Mouse (Mus musculus) hindbrain, embryonic 11.5 days (tissue): Measurements from ENCODE around the gene Nipbl. TPM values are rescaled to one million over a fixed set of nuclear protein-coding genes. Genes with fewer than 3 reads are reported as not detected.
A peak's percentile ranks its signal among the peaks of the same experiment; 100 is the strongest.

Experiments
- ATAC-seq: fragments of 200-750 bp; cut with Nextera tagmentation; 2 replicates; pipeline ENCODE4 v1.8.0; 2017; ENCODE audit warnings: mild to moderate bottlenecking, moderate TSS enrichment, moderate library complexity; ENCODE audit not compliant: low FRiP score
- DNase-seq: peaks from one replicate; pipeline ENCODE4 v3.0.0-alpha.2; 2015; ENCODE audit warnings: low spot score
- H3K27ac ChIP-seq: fragments of 300-500 bp; sonication (generic); 2 replicates; pipeline ENCODE4 v1.5.1; 2014; ENCODE audit warnings: mild to moderate bottlenecking, low read depth, low read length
- H3K27me3 ChIP-seq: fragments of 300-500 bp; sonication (generic); 2 replicates; pipeline ENCODE4 v1.6.1; 2014; ENCODE audit warnings: mild to moderate bottlenecking, low read length, moderate library complexity, mixed read lengths; ENCODE audit not compliant: control insufficient read depth, insufficient read depth
- H3K36me3 ChIP-seq: fragments of 300-500 bp; sonication (generic); 2 replicates; pipeline ENCODE4 v1.6.1; 2014; ENCODE audit warnings: mild to moderate bottlenecking, low read length, moderate library complexity, mixed read lengths; ENCODE audit not compliant: control insufficient read depth, insufficient read depth
- H3K4me1 ChIP-seq: fragments of 300-500 bp; sonication (generic); replicated peaks from 2 replicates; pipeline ENCODE4 v1.6.1; 2014; ENCODE audit warnings: low read length, mixed read lengths; ENCODE audit not compliant: control insufficient read depth, insufficient read depth
- H3K4me2 ChIP-seq: fragments of 300-500 bp; sonication (generic); replicated peaks from 2 replicates; pipeline ENCODE4 v1.6.1; 2014; ENCODE audit warnings: mild to moderate bottlenecking, low read depth, low read length
- H3K4me3 ChIP-seq: fragments of 300-500 bp; sonication (generic); 2 replicates; pipeline ENCODE4 v1.5.1; 2014; ENCODE audit warnings: low read depth, low read length
- H3K9ac ChIP-seq: fragments of 300-500 bp; sonication (generic); 2 replicates; pipeline ENCODE4 v1.6.1; 2014; ENCODE audit warnings: low read depth, low read length
- H3K9me3 ChIP-seq: fragments of 300-500 bp; sonication (generic); 2 replicates; pipeline ENCODE4 v1.6.1; 2016; ENCODE audit warnings: low read length; ENCODE audit not compliant: control insufficient read depth
- WGBS: fragments of 180-500 bp; shearing (Covaris S2); extraction: QIAGEN DNeasy Blood & Tissue Kit; methylation state at CpG from one replicate; pipeline ENCODE4 v1.1.7; 2014; 5-methylcytosine and 5-hydroxymethylcytosine counted together
- polyA plus RNA-seq: library from polyadenylated mRNA; unstranded; fragments of >200 nt; fragmentation: Nextera tagmentation; extraction: Ambion mirVana; gene quantifications from 2 replicates; pipeline ENCODE4 v1.2.1, GENCODE M21; 2014

The Nipbl gene
- polyA plus RNA-seq, 1 experiment from 2014 or later, result 30.1 TPM

DNA sequence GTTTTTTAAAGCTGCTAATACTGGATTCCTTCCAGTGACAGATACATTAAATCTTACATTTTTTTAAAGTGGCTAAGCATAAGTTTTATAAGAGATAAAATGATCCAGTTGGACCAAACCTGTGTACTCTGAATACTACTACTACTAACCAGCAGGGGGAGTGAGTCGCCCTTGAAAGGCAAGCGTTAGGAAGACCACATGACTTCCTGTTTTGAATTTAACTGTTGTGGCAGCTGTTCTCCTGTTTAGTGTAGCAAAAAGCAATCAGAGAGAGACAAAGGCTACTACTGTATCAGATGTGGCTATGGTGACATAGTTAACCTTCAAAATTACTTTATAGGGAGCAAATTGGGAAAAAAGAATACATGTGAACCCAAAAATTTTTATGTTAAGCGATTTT is 6.8 kb upstream of the Nipbl start:
- DNase-seq, result peak; percentile 64
- Histone ChIP-seq H3K36me3 (no peaks in the 10 kb centered on the region), H3K4me1 (no peaks in the 10 kb centered on the region), H3K4me3 (no peak overlapping the region), H3K9me3 (no peaks in the 10 kb centered on the region), H3K9ac (no peak overlapping the region), H3K4me2 (no peak overlapping the region), H3K27ac (no peak overlapping the region), H3K27me3 (no peaks in the 10 kb centered on the region)
- WGBS, result 45% methylated on average over 3 of the region's 3 CpGs
- peak; percentile 32; the same call in 1 of the 2 replicates for ATAC-seq

DNA sequence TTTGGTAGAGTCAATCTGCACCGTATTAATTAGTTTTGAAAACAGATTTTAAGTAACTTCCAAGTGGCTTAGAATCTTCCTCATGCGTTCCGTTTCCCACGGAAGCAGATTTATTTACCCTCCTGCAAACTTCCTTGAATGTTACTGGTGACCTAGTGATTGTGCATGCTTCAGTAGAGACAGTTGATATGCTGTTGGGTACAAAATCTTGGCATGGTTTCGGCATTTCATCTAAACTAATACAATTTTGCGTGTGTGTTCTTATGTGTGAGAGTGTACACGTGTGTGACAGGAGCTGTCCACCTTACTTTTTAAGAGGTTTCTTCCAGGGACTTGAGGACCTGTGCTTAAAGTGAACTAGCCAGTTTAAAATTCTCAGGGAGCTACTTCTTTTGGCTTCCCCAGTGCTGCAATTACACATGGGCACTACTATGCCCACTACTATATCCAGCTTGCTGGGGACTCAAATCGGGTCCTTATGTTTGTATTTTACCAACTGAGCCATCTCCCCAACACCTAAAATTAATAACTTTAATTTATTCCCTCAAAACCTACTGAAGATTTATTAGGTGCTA is 3.0 kb upstream of the Nipbl start:
- Histone ChIP-seq H3K27me3 (no peaks in the 10 kb centered on the region), H3K4me1 (no peaks in the 10 kb centered on the region), H3K4me2 (0 out of 2 replicates have a peak overlapping the region, but pooled peaks have one; percentile 7), H3K4me3 (no peak overlapping the region), H3K9ac (no peak overlapping the region), H3K9me3 (no peaks in the 10 kb centered on the region), H3K27ac (no peak overlapping the region), H3K36me3 (no peaks in the 10 kb centered on the region)
- WGBS, result 83% methylated on average over 8 of the region's 8 CpGs
- no peak for ATAC-seq
- DNase-seq, result no peak

DNA sequence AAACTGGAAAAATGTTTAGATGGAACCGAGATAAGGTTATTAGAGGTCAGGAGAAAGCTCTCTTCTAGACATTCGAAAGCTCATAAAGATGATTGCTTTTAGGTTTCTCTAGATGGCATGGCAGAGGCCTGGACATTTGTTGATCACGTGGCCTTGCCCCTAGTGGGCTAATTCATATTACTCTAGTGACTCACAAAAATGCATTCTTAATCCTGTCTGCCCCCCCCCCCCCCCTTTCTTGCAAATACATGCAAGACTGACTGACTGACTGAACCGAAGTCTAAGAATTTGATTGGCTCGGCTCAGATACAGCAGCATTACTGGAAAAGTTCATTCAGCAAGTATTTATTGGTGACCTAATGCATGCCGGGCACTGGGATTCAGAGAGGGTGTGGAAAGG is 2.2 kb upstream of the Nipbl start:
- DNase-seq (peak; percentile 59), ATAC-seq (no peak)
- Histone ChIP-seq H3K4me2 (peak overlapping the region; percentile 85), H3K4me3 (peak overlapping the region; percentile 71), H3K27me3 (no peaks in the 10 kb centered on the region), H3K4me1 (no peaks in the 10 kb centered on the region), H3K9ac (no peak overlapping the region), H3K27ac (no peak overlapping the region), H3K36me3 (no peaks in the 10 kb centered on the region), H3K9me3 (no peaks in the 10 kb centered on the region)
- WGBS, result 8% methylated on average over 6 of the region's 6 CpGs

DNA sequence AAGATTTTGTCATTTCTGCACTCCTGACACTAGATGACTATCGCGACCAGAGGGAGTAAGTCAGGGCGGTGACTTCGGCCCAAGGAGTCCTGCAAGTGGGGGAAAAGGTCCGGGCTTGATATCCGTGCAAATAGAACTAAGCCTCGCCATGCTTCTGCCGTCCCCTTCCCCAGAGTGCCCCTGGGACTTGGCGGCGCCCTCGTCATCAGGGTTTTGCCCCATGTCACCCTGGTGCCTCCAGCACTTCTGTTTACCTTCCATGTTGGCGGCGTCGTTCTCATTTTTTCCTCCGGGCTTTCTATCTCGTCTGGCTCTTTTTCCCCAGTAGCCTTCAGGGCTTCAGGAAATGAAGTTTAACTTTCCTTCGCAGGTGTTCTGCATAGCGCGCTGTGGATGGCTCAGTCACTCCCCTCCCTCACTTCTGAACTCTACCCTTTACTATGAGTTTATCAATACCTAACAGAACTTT is 1.7 kb upstream of the Nipbl start:
- peak overlapping the region; percentile 93 for H3K9ac ChIP-seq
- no peak overlapping the region for H3K27ac ChIP-seq
- no peaks in the 10 kb centered on the region for H3K9me3 ChIP-seq
- ATAC-seq (no peak), DNase-seq (peak; percentile 49)
- H3K4me3 ChIP-seq, result peak overlapping the region; percentile 71
- peak overlapping the region; percentile 85 for H3K4me2 ChIP-seq
- no peaks in the 10 kb centered on the region for H3K27me3 ChIP-seq
- WGBS, result under 1% methylated on average over 19 of the region's 19 CpGs
- H3K4me1 ChIP-seq, result no peaks in the 10 kb centered on the region
- H3K36me3 ChIP-seq, result no peaks in the 10 kb centered on the region

DNA sequence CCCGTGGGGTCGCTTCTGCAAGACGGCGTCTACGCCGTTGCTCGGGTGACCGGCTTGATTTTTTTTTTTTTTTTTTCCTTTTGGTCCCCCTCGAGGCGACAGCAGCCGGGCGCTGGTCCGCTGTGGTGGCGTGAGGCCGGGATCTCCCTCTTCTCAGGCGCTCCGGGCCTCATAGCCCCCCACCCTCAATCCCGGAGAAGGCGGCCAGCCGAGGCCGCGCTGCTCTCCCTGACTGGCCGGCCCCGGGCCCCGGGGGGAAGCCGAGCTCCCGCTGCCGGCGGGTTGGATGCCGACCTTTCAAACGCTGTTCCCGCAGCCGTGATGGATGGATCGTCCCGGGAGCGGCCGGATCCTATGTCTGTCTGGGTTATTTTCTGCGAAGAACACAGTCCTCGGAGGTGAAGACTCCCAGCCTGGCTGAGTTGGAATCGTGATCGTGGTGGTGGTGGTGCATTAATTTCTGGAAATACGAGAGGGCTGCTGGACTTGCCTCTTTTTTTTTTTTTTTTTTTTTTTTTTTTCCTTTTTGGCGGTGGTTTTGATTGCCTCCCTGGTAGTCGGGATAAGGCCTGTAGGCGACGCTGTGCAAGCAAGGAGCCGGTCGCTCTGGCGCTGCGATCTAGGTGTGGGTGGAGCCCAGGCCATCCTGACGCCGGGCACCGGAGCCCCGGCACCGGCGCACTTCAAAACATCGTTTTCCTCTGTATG is 781 bp upstream of the Nipbl start:
- Histone ChIP-seq H3K4me2 (peak overlapping the region; percentile 85), H3K4me1 (no peaks in the 10 kb centered on the region), H3K27ac (peak overlapping the region; percentile 99), H3K4me3 (peak overlapping the region; percentile 71), H3K36me3 (no peaks in the 10 kb centered on the region), H3K27me3 (no peaks in the 10 kb centered on the region), H3K9ac (peak overlapping the region; percentile 93), H3K9me3 (no peaks in the 10 kb centered on the region)
- peak; percentile 85 for DNase-seq
- peak; percentile 78 for ATAC-seq
- WGBS, result under 1% methylated on average over 57 of the region's 57 CpGs

DNA sequence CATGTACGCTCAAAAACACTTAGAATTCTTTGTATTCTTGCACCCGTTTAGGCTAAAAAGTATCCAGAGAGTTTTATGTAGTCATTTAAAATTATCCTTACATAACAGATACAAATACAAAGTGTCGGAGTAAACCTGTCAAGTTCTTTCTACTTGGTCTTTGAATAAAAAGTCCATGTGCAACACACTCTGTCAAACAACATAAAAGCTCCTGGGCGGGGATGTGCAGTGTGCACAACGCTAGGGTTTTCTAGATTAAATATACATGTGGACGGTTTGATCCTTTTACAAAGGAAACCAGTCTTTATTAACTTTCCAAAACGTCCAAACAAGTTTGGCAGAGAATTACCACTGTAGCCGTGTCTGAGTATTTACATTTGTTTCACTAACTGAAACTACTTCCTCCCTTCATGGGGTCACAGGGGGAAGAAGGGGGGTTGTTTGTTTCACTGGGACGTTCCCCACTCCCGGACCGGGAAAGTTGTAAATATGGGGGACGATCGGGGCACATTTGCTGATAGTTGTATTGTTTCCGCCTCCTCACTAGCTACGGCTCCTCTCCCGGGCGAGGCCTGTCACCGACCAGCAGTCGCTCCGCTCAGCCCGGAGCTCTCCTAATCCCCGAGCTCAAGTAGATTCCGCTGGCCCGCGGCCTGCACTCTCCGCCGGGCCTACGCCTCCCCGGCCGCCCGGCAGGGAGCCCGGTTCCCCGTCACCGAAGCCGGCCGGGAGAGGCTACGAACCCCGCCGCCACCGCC is 916 bp downstream of the Nipbl start:
- DNase-seq, result peak; percentile 79
- no peaks in the 10 kb centered on the region for H3K27me3 ChIP-seq
- under 1% methylated on average over 32 of the region's 40 CpGs for WGBS

DNA sequence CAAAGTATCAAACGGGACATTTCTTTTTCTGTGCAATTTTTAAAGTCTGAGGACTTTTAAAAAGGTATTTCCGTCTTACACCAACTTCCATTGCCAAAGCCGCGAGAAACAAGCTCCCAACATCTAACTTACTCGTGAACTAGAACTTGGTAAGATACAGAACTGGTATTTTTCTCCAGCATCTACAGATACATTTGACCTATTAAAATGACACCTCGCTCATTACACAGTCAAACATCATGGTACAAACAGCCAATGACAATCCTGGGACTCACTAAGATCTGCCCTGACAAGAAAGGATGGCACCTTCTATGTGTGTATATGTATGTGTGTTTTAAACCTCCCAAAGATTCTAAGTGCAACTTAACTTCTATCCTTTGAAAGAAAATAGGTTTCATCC is 1.5 kb downstream of the Nipbl start:
- Histone ChIP-seq H3K4me3 (peak overlapping the region; percentile 71), H3K27me3 (no peaks in the 10 kb centered on the region), H3K9me3 (no peaks in the 10 kb centered on the region), H3K9ac (peak overlapping the region; percentile 92; the same call in 1 of the 2 replicates), H3K4me1 (no peaks in the 10 kb centered on the region), H3K27ac (no peak overlapping the region), H3K4me2 (peak overlapping the region; percentile 73), H3K36me3 (no peaks in the 10 kb centered on the region)
- no peak for ATAC-seq
- WGBS, result 3% methylated on average over 6 of the region's 6 CpGs
- DNase-seq, result peak; percentile 31

More for the DNA sequence above, 916 bp downstream of the Nipbl start:
- Histone ChIP-seq H3K27ac (peak overlapping the region; percentile 99), H3K4me3 (peak overlapping the region; percentile 71), H3K36me3 (no peaks in the 10 kb centered on the region), H3K9ac (peak overlapping the region; percentile 92), H3K9me3 (no peaks in the 10 kb centered on the region), H3K4me2 (peak overlapping the region; percentile 73), H3K4me1 (no peaks in the 10 kb centered on the region)
- peak; percentile 36 for ATAC-seq

DNA sequence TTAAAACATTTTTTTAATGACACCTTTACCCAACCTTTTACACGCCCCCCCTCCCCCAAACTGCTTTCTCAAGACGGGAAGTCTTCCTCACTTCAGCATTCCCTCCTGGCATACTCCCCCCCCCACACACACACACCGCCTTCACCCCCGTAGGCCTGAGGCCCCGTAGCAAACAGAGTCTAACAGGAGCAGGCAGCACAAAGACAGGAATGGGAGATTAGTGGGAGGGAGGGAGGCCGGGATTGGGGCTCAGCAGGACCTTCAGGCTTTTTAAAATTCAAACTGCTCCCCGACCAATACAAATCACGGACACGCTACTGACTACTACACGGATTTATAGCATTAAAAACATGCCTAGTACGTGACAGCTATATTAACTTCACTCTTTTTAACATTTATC is 2.1 kb downstream of the Nipbl start:
- ATAC-seq (0 out of 2 replicates have a peak, but pooled peaks have one; percentile 13), DNase-seq (peak; percentile 50)
- no peak overlapping the region for H3K27ac ChIP-seq
- H3K9ac ChIP-seq, result peak overlapping the region; percentile 52; the same call in 1 of the 2 replicates
- peak overlapping the region; percentile 71 for H3K4me3 ChIP-seq
- no peaks in the 10 kb centered on the region for H3K4me1 ChIP-seq
- H3K4me2 ChIP-seq, result peak overlapping the region; percentile 73
- H3K9me3 ChIP-seq, result no peaks in the 10 kb centered on the region
- H3K36me3 ChIP-seq, result no peaks in the 10 kb centered on the region
- H3K27me3 ChIP-seq, result no peaks in the 10 kb centered on the region
- WGBS, result under 1% methylated on average over 11 of the region's 11 CpGs
